Mouse (Mus musculus): ENCODE data around the gene Aldh16a1. TPM values are rescaled to one million over a fixed set of nuclear protein-coding genes. Genes with fewer than 3 reads are reported as not detected.
A peak's percentile ranks its signal among the peaks of the same experiment; 100 is the strongest.
"Not testable (repeated sequence)": the region's sequence is repeated elsewhere in the genome, so short reads cannot be mapped to it uniquely, and the experiment has no call there.

The Aldh16a1 gene
- polyA plus RNA-seq, 1 experiment from 2014 or later, result 51.2 TPM

- 24% methylated on average over 6 of the region's 6 CpGs for WGBS
- peaks cover 35% of the 10 kb centered on the region for H3K36me3 ChIP-seq
- peaks cover 54% of the 10 kb centered on the region for H3K27me3 ChIP-seq (ENCODE audit: low read depth, poor library complexity, severe bottlenecking)
- no peaks in the 10 kb centered on the region for H3K9me3 ChIP-seq (replicated peaks)
- peak overlapping the region; percentile 55 for H3K4me3 ChIP-seq
- no peak for DNase-seq (ENCODE audit: low spot score)
- peaks cover 22% of the 10 kb centered on the region for H3K4me1 ChIP-seq
- peak overlapping the region; percentile 72; the same call in 1 of the 2 replicates for H3K27ac ChIP-seq (replicated peaks)
Observed at GRCm38 (mm10) chr7:45162551-45162950, 8.2 kb upstream of the Aldh16a1 start.

GRCm38 (mm10) chr7:45161612-45162473, 7.5 kb upstream of the Aldh16a1 start:
- H3K27me3 ChIP-seq (ENCODE audit: low read depth, poor library complexity, severe bottlenecking), result peaks cover 47% of the 10 kb centered on the region
- H3K4me3 ChIP-seq, result peak overlapping the region; percentile 55
- H3K9me3 ChIP-seq (replicated peaks), result no peaks in the 10 kb centered on the region
- H3K36me3 ChIP-seq, result peaks cover 40% of the 10 kb centered on the region
- WGBS, result 5% methylated on average over 35 of the region's 35 CpGs
- H3K27ac ChIP-seq (replicated peaks), result peak overlapping the region; percentile 72; the same call in 1 of the 2 replicates
- H3K4me1 ChIP-seq, result peaks cover 21% of the 10 kb centered on the region
- peak; percentile 89 for DNase-seq (ENCODE audit: low spot score)

GRCm38 (mm10) chr7:45160866-45161265, 6.5 kb upstream of the Aldh16a1 start:
- Histone ChIP-seq H3K36me3 (peaks cover 46% of the 10 kb centered on the region), H3K27ac (replicated peaks) (no peak overlapping the region), H3K27me3 (ENCODE audit: low read depth, poor library complexity, severe bottlenecking) (peaks cover 37% of the 10 kb centered on the region), H3K4me1 (peaks cover 21% of the 10 kb centered on the region), H3K4me3 (no peak overlapping the region), H3K9me3 (replicated peaks) (no peaks in the 10 kb centered on the region)
- 97% methylated on average over 3 of the region's 3 CpGs for WGBS
- no peak for DNase-seq (ENCODE audit: low spot score)

GRCm38 (mm10) chr7:45160316-45160800, 6.0 kb upstream of the Aldh16a1 start:
- H3K4me1 ChIP-seq, result peaks cover 25% of the 10 kb centered on the region
- H3K27ac ChIP-seq (replicated peaks), result no peak overlapping the region
- 92% methylated on average over 6 of the region's 6 CpGs for WGBS
- peaks cover 32% of the 10 kb centered on the region for H3K27me3 ChIP-seq (ENCODE audit: low read depth, poor library complexity, severe bottlenecking)
- H3K36me3 ChIP-seq, result peaks cover 46% of the 10 kb centered on the region
- DNase-seq (ENCODE audit: low spot score), result no peak
- no peaks in the 10 kb centered on the region for H3K9me3 ChIP-seq (replicated peaks)
- no peak overlapping the region for H3K4me3 ChIP-seq

GRCm38 (mm10) chr7:45158991-45159390, 4.6 kb upstream of the Aldh16a1 start:
- whole genome bisulfite sequencing, result 94% methylated on average over 6 of the region's 6 CpGs

GRCm38 (mm10) chr7:45157459-45157858, 3.1 kb upstream of the Aldh16a1 start:
- Histone ChIP-seq H3K9me3 (replicated peaks) (no peaks in the 10 kb centered on the region), H3K36me3 (peaks cover 46% of the 10 kb centered on the region), H3K27me3 (ENCODE audit: low read depth, poor library complexity, severe bottlenecking) (peaks cover 3% of the 10 kb centered on the region), H3K27ac (replicated peaks) (no peak overlapping the region), H3K4me1 (peaks cover 23% of the 10 kb centered on the region), H3K4me3 (no peak overlapping the region)
- WGBS, result 89% methylated on average over 14 of the region's 14 CpGs
- DNase-seq (ENCODE audit: low spot score), result no peak

More at GRCm38 (mm10) chr7:45158991-45159390, 4.6 kb upstream of the Aldh16a1 start:
- H3K4me3 ChIP-seq, result no peak overlapping the region
- no peaks in the 10 kb centered on the region for H3K9me3 ChIP-seq (replicated peaks)
- peaks cover 46% of the 10 kb centered on the region for H3K36me3 ChIP-seq
- peaks cover 26% of the 10 kb centered on the region for H3K4me1 ChIP-seq
- DNase-seq (ENCODE audit: low spot score), result no peak
- H3K27ac ChIP-seq (replicated peaks), result no peak overlapping the region
- peaks cover 18% of the 10 kb centered on the region for H3K27me3 ChIP-seq (ENCODE audit: low read depth, poor library complexity, severe bottlenecking)

GRCm38 (mm10) chr7:45156206-45156605, 1.8 kb upstream of the Aldh16a1 start:
- H3K9me3 ChIP-seq (replicated peaks), result no peaks in the 10 kb centered on the region
- WGBS, result 94% methylated on average over 15 of the region's 15 CpGs
- no peaks in the 10 kb centered on the region for H3K27me3 ChIP-seq (ENCODE audit: low read depth, poor library complexity, severe bottlenecking)
- H3K4me3 ChIP-seq, result no peak overlapping the region
- no peak overlapping the region for H3K27ac ChIP-seq (replicated peaks)
- H3K4me1 ChIP-seq, result peaks cover 18% of the 10 kb centered on the region
- H3K36me3 ChIP-seq, result peaks cover 46% of the 10 kb centered on the region
- DNase-seq (ENCODE audit: low spot score), result no peak

- WGBS, result 89% methylated on average over 9 of the region's 9 CpGs
- 0 out of 2 replicates have a peak overlapping the region, but pooled peaks have one; percentile 75 for H3K4me3 ChIP-seq
- no peak for DNase-seq (ENCODE audit: low spot score)
- peaks cover 24% of the 10 kb centered on the region for H3K4me1 ChIP-seq
- H3K36me3 ChIP-seq, result peaks cover 41% of the 10 kb centered on the region
- no peaks in the 10 kb centered on the region for H3K9me3 ChIP-seq (replicated peaks)
- H3K27me3 ChIP-seq (ENCODE audit: low read depth, poor library complexity, severe bottlenecking), result no peaks in the 10 kb centered on the region
- H3K27ac ChIP-seq (replicated peaks), result no peak overlapping the region
Observed at GRCm38 (mm10) chr7:45155590-45155989, 1.2 kb upstream of the Aldh16a1 start.

- 83% methylated on average over 12 of the region's 12 CpGs for WGBS
- DNase-seq (ENCODE audit: low spot score), result peak; percentile 46
- Histone ChIP-seq H3K4me1 (peaks cover 29% of the 10 kb centered on the region), H3K27ac (replicated peaks) (peak overlapping the region; percentile 98), H3K4me3 (peak overlapping the region; percentile 75), H3K27me3 (ENCODE audit: low read depth, poor library complexity, severe bottlenecking) (no peaks in the 10 kb centered on the region), H3K9me3 (replicated peaks) (no peaks in the 10 kb centered on the region), H3K36me3 (peaks cover 35% of the 10 kb centered on the region)
Observed at GRCm38 (mm10) chr7:45154993-45155514, 670 bp upstream of the Aldh16a1 start.

GRCm38 (mm10) chr7:45153586-45153985, 798 bp downstream of the Aldh16a1 start:
- WGBS, result 5% methylated on average over 5 of the region's 5 CpGs
- H3K9me3 ChIP-seq (replicated peaks), result no peaks in the 10 kb centered on the region
- H3K27me3 ChIP-seq (ENCODE audit: low read depth, poor library complexity, severe bottlenecking), result no peaks in the 10 kb centered on the region
- no peak for DNase-seq (ENCODE audit: low spot score)
- H3K4me1 ChIP-seq, result peaks cover 41% of the 10 kb centered on the region
- H3K27ac ChIP-seq (replicated peaks), result peak overlapping the region; percentile 98
- peaks cover 21% of the 10 kb centered on the region for H3K36me3 ChIP-seq
- peak overlapping the region; percentile 75 for H3K4me3 ChIP-seq

GRCm38 (mm10) chr7:45153052-45153451, 1.3 kb downstream of the Aldh16a1 start:
- DNase-seq (ENCODE audit: low spot score); H3K27me3 ChIP-seq (ENCODE audit: low read depth, poor library complexity, severe bottlenecking); H3K27ac ChIP-seq (replicated peaks); H3K9me3 ChIP-seq (replicated peaks): not testable (repeated sequence)
- WGBS, result 94% methylated on average over 2 of the region's 2 CpGs
- Histone ChIP-seq H3K4me1 (peaks cover 41% of the 10 kb centered on the region), H3K36me3 (peaks cover 20% of the 10 kb centered on the region), H3K4me3 (peak overlapping the region; percentile 75)

GRCm38 (mm10) chr7:45151303-45151702, 3.1 kb downstream of the Aldh16a1 start:
- Histone ChIP-seq H3K4me3 (no peak overlapping the region), H3K27ac (replicated peaks) (no peak overlapping the region), H3K27me3 (ENCODE audit: low read depth, poor library complexity, severe bottlenecking) (no peaks in the 10 kb centered on the region), H3K4me1 (peaks cover 41% of the 10 kb centered on the region), H3K9me3 (replicated peaks) (no peaks in the 10 kb centered on the region), H3K36me3 (peaks cover 23% of the 10 kb centered on the region)
- WGBS, result 76% methylated on average over 11 of the region's 11 CpGs
- DNase-seq (ENCODE audit: low spot score), result no peak

GRCm38 (mm10) chr7:45150321-45150720, 4.1 kb downstream of the Aldh16a1 start:
- 66% methylated on average over 4 of the region's 4 CpGs for WGBS
- Histone ChIP-seq H3K4me1 (peaks cover 37% of the 10 kb centered on the region), H3K27me3 (ENCODE audit: low read depth, poor library complexity, severe bottlenecking) (no peaks in the 10 kb centered on the region), H3K9me3 (replicated peaks) (no peaks in the 10 kb centered on the region), H3K4me3 (no peak overlapping the region), H3K36me3 (peaks cover 30% of the 10 kb centered on the region), H3K27ac (replicated peaks) (0 out of 2 replicates have a peak overlapping the region, but pooled peaks have one; percentile 59)
- DNase-seq (ENCODE audit: low spot score), result no peak
